Mouse (Mus musculus): ENCODE measurements around the gene Mrfap1.

DNA sequence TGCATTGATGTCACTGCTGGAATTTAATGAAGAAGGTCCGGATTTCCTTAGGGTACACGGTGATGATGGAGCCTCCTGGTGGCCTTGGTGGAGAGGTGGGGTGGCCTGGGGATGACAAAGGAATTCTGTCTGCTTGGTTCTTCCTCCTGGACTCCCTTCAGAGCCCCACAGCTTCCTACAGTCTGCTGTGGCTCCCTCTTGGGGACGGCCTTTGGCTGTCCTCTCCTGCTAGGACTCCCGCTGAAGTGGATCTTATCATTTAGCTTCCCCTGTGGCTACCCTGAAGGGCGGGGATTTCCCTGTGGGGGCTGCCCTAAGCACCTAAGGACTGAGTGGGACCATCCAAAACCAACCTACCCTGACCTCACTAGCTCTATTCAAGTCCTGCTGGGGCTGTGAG lies 10.5 kb upstream of the Mrfap1 start:
- no peak for TF ChIP-seq GATA1 (IDR thresholded peaks at IDR 0.05; ENCODE audit: borderline replicate concordance, low read length)
- no peak for TF ChIP-seq FLI1 (IDR thresholded peaks at IDR 0.05; ENCODE audit: low read length)
